Mouse (Mus musculus) thymus, postnatal 4 days (tissue): ENCODE measurements around the gene Fam83d.

ENCODE experiments used
- DNase-seq: peaks from one replicate; pipeline ENCODE4 v3.0.0; 2021

The Fam83d gene

GRCm38 (mm10) chr2:158767742-158768339, at the start of gene Fam83d:
Gene Fam83d, plus strand, starts transcription at chr2:158768093.
- DNase-seq = peak; percentile 96

GRCm38 (mm10) chr2:158718816-158719549, 48.9 kb upstream of the Fam83d start:
- DNase-seq = peak; percentile 85

GRCm38 (mm10) chr2:158720715-158721370, 47.0 kb upstream of the Fam83d start:
- DNase-seq = no peak

DNA sequence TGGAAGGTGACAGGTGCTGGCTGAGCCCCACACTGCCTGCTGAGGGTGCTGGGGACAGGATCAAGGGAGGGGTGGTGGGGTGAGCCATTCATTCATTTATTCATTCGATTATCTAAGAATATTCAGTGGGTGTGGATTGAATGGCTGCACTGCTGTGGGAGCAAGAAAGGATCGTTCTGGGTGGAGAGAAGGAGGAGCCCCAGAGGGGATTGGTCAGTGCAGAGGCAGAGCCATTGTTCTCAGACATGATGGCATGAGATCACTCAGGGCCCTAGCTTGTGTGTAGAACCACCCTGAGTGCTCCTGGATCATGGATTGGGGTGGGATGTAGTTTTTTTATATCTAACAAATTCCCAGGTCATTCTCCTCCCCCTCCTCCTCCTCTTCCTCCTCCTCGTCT, 46.4 kb upstream of the Fam83d start:
- no peak for DNase-seq

GRCm38 (mm10) chr2:158722135-158722534, 45.8 kb upstream of the Fam83d start:
- DNase-seq = no peak

- peak; percentile 73 for DNase-seq
Observed at GRCm38 (mm10) chr2:158722991-158723551, 44.8 kb upstream of the Fam83d start.

DNA sequence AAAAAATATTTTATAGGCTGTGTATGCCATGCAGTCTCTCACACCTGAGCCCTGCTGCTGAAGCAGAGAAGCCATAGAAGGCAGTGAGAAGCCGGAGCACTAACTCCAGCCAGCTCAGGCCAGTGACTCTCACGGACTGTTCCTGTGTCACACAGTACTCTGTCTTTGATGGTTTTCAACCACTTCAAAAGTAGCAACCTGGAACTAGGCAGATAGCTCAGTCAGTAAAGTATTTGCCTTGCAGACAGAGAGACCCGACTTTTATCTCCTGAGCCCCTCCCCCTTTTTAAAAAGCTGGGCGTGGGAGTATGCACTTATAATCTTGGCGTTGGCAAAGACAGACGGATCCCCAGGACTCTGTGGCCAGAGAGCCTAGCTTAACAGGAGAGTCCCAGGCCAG, 44.1 kb upstream of the Fam83d start:
- peak; percentile 57 for DNase-seq

- DNase-seq = no peak
Observed at GRCm38 (mm10) chr2:158726252-158726651, 41.6 kb upstream of the Fam83d start.

DNA sequence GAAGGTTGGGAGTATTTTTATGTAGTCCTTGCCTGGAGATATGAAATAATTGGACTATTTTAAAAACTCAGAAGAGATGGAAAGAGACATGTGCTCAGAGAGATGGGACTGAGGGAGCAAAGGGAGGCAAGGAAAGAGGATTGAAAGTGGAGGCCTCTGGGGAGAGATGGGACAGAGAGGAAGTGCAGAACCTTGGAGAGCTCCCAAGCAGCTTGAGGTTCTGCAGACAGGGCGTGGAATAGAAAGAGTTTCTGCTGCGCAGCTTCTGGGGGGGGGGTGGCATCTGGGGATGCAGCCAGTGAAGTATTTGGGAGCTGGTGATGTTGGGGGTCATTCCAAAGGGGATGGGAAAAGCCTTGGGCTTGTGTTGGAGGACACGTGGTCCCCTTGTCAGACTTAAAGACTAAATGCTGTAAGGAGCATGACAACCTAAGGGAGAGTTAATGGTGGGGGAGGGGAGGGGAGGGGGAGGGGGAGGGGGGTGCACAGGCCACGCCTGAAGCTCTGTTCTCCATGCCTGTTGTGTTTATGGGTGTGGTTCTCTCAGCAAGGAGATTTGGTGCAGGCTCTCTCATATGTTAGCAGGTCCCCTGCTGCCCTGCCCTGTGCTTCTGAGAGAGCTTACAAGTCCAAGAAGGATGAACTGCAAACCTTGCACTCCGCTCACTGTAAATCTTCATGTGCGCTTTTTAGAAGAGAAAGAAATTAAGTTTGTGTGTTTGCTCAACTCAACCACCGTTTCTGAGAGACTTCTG, 39.7 kb upstream of the Fam83d start:
- peak; percentile 62 for DNase-seq

- DNase-seq = no peak
Observed at GRCm38 (mm10) chr2:158730896-158731295, 37.0 kb upstream of the Fam83d start.

GRCm38 (mm10) chr2:158732521-158732920, 35.4 kb upstream of the Fam83d start:
- DNase-seq = no peak

- DNase-seq = peak; percentile 41
Observed at GRCm38 (mm10) chr2:158733136-158733535, 34.8 kb upstream of the Fam83d start.

DNA sequence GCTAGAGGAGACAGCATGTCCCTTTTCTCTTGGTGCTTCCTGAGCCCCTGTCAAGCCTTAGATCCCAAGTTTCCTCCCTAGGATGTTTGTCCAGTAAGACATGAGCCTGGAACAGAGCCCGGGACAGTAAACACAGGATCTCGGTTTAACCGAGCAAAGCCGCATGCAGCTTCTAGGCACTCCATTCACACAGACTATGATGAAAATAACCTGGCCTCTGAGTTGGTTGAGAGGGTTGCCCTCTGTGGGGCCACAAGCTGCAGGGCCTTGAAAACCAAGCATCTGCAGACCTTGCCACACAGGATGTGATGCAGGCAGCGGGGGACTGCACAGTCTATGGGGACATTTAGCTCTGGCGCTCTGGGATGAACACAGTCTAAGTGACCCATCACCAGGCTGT, 34.0 kb upstream of the Fam83d start:
- peak; percentile 69 for DNase-seq

GRCm38 (mm10) chr2:158734500-158735152, 33.3 kb upstream of the Fam83d start:
- peak; percentile 44 for DNase-seq

DNA sequence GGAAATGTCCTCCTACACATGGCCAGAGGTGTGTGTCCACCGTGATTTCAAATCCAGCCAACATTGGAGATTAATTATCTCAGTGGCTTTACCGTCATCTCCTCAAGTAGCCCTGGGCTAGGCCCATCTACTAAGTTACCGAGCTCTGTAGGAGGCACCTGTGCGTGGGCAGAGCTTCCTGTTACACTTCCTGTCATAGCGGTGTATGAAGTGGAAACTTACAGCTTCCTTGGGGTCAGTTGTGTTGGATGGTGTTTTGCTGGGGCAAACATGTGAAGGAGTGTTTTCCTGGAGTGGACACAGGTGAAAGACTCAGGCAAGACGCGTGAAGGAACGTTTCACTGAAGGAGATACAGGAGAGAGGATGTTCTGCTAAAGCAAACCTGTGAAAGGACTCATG, 32.6 kb upstream of the Fam83d start:
- peak; percentile 66 for DNase-seq

GRCm38 (mm10) chr2:158736247-158736646, 31.6 kb upstream of the Fam83d start:
- DNase-seq = peak; percentile 51

DNA sequence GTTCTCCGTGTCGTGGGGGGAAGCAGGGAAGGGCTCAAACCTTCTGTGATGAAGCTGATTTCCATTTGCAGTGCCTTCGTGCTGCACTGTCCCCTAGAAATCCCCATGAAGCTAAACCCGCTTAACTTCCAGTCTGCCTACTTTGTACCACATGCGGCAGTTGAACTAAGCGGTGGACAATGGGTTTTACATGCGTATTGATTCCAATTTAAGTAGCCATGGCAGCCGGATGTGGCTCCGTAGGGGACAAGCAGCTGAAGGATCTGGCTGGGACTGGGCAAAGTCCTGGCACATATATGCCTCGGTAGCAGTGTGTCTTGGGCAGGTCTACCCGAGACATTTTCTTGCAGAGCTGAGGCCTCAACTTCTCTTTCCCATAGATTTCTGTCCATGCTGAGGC, 29.3 kb upstream of the Fam83d start:
- no peak for DNase-seq

DNA sequence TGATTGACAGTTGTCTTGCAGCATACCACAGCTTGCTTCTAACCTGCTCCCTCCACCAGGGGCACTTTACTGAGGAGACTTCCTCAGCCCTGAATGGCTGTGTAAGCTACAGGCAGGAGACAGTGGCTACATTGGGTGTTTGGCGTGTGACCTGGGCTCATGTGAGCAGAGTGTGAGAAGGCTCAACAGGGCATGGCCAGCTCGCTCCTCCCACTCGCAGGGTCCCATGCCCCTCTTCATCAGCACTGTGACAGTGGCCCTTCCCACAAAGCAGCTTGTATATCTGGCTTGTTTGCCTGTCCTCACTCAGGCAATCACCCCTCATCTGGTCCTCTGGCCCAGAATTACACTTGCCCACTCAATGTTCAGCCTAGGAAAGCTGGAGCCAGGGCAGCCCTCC, 28.8 kb upstream of the Fam83d start:
- DNase-seq = peak; percentile 49

DNA sequence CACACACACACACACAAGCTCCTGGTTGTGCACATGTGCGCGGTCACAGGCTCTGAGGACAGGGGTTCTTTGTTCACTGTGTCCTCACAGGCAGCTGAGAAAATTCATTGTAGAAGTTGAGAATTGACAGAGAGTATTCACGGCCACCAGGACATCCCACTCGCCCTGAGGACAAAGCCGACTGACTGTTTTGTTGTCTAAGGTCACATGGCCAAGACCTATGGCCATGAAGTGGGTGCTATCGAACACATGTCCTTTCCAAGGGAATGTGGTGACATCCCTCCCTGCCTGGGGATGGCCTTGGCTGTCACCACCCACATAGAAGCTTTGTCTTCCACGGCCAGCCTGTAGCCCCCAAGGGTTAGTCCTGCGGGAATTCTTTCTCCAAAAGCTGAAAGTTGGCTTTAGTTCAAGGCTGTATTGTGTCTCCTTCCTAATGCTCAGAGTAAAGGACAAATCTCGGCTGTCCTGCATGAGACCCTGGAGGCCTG, 26.8 kb upstream of the Fam83d start:
- DNase-seq = no peak

GRCm38 (mm10) chr2:158742431-158742830, 25.5 kb upstream of the Fam83d start:
- no peak for DNase-seq

- no peak for DNase-seq
Observed at GRCm38 (mm10) chr2:158743518-158744141, 24.3 kb upstream of the Fam83d start.

GRCm38 (mm10) chr2:158745049-158745482, 22.8 kb upstream of the Fam83d start:
- DNase-seq = peak; percentile 68
